Mouse (Mus musculus) forebrain, embryonic 10.5 days (tissue): ENCODE measurements around the gene Pde4b. TPM values are rescaled to one million over a fixed set of nuclear protein-coding genes. Genes with fewer than 3 reads are reported as not detected.

Experiments
- DNase-seq: peaks from one replicate; pipeline ENCODE4 v3.0.0-alpha.2; 2017; ENCODE audit warnings: low spot score; ENCODE audit errors: extremely low spot score
- H3K27ac ChIP-seq: fragments of 300-500 bp; sonication (generic); 2 replicates; pipeline ENCODE4 v1.5.1; 2016; ENCODE audit warnings: mild to moderate bottlenecking
- H3K27me3 ChIP-seq: fragments of 300-500 bp; sonication (generic); 2 replicates; pipeline ENCODE4 v1.6.1; 2016; ENCODE audit warnings: mild to moderate bottlenecking; ENCODE audit not compliant: poor library complexity, severe bottlenecking
- H3K36me3 ChIP-seq: fragments of 300-500 bp; sonication (generic); replicated peaks from 2 replicates; pipeline ENCODE4 v1.6.1; 2016; ENCODE audit warnings: mild to moderate bottlenecking, moderate library complexity
- H3K4me1 ChIP-seq: fragments of 300-500 bp; sonication (generic); 2 replicates; pipeline ENCODE4 v1.6.1; 2016
- H3K4me3 ChIP-seq: fragments of 300-500 bp; sonication (generic); 2 replicates; pipeline ENCODE4 v1.5.1; 2016; ENCODE audit warnings: mild to moderate bottlenecking, moderate library complexity
- H3K9me3 ChIP-seq: fragments of 300-500 bp; sonication (generic); 2 replicates; pipeline ENCODE4 v1.6.1; 2016; ENCODE audit warnings: mild to moderate bottlenecking, moderate library complexity
- WGBS: fragments of 180-500 bp; shearing (Covaris S2); methylation state at CpG from one replicate; pipeline ENCODE4 v1.1.7; 2016; 5-methylcytosine and 5-hydroxymethylcytosine counted together
- polyA plus RNA-seq: library from polyadenylated mRNA; unstranded; fragments of >200 nt; fragmentation: Nextera tagmentation; extraction: Ambion mirVana; gene quantifications from 2 replicates; pipeline ENCODE4 v1.2.1, GENCODE M21; 2016

Gene Pde4b
- polyA plus RNA-seq, 1 experiment from 2014 or later, result 6.3 TPM

DNA sequence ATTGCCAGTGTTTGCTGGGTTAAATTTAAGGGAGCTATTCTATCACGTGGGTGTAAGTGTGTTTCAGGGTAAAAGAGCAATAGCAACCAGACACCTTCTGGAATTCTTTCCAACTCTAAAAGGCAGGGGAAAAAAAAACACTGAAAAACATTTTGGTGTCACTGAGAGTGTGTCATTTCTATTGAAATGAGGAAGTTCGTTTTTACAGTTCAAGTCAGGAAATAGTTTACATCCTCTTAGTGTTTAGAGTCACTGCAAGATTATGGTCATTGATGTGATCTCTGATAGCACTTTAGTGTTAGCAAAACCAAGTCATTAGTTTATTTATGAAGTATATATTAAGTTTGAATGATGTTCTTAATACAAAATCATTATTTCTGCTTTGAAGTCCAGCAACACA is 559.7 kb downstream of the Pde4b start:
- no peak for DNase-seq
- Histone ChIP-seq H3K4me3 (no peak overlapping the region), H3K36me3 (no peaks in the 10 kb centered on the region), H3K9me3 (no peaks in the 10 kb centered on the region), H3K27me3 (no peaks in the 10 kb centered on the region), H3K27ac (no peak overlapping the region), H3K4me1 (no peaks in the 10 kb centered on the region)
- WGBS, result 86% methylated on average over 2 of the region's 2 CpGs

DNA sequence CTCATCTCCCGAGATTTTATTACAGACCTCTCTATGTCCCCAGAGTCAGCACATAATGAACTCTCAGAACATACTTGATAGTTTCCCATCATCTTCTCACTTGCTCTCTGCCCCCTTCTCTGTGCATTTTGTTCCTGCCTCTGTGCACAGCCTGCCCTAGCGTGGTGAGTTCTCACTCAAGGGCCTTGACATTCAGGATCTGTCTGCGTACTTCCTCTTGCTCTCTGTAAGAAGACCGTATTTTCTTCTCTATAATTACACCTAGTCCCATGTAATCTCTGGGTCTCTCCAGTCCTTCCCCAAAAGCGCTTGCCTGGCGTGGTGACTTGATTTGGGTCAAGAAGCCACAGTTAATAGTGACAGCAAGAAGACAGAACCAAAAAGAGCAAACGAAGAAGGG is 568.0 kb downstream of the Pde4b start:
- Histone ChIP-seq H3K4me1 (no peaks in the 10 kb centered on the region), H3K27me3 (no peaks in the 10 kb centered on the region), H3K9me3 (no peaks in the 10 kb centered on the region), H3K36me3 (no peaks in the 10 kb centered on the region), H3K4me3 (no peak overlapping the region), H3K27ac (no peak overlapping the region)
- 88% methylated on average over 7 of the region's 7 CpGs for whole genome bisulfite sequencing
- DNase-seq, result no peak

DNA sequence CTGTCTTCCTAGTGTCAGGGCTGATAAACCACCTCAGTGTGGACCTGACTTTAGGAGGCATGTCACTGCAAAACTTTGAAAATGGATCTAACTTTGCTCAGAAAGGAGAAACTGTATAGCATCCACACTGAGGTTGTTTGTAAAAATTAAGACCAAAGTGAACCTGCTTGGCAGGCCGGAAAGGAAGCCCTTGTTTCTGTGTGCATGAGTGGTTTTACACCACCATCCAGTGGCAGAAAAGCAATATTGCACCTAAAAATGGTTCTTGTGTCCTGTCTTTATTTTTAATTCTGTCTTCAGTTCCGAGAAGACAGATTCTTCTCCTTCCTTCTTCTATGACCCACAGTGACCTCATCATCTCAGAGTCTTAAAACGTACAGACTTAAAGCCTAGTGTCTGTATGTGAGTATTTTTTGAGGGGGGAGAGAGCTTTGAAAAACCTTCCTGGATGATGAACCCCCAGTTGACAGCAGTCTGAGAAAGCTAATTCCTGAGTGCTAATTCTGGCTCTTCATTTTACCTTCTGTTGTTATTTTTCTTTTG is 569.2 kb downstream of the Pde4b start:
- no peaks in the 10 kb centered on the region for H3K9me3 ChIP-seq
- WGBS, result 22% methylated on average over 3 of the region's 3 CpGs
- H3K4me1 ChIP-seq, result no peaks in the 10 kb centered on the region
- H3K4me3 ChIP-seq, result no peak overlapping the region
- no peak overlapping the region for H3K27ac ChIP-seq
- no peaks in the 10 kb centered on the region for H3K27me3 ChIP-seq
- peak; percentile 27 for DNase-seq
- no peaks in the 10 kb centered on the region for H3K36me3 ChIP-seq

Other genes with a start within 250 kb of the Pde4b start
- not detected in 2 replicates for gene B020004J07Rik, start 243.5 kb upstream of the Pde4b start, polyA plus RNA-seq
- gene C130073F10Rik, start 193.8 kb upstream of the Pde4b start, polyA plus RNA-seq, result not detected in 2 replicates
- not detected in 2 replicates for gene Gm12800, start 178.4 kb upstream of the Pde4b start, polyA plus RNA-seq
- not detected in 2 replicates for gene Gm12794, start 147.1 kb upstream of the Pde4b start, polyA plus RNA-seq
- gene Gm12790, start 106.5 kb upstream of the Pde4b start, polyA plus RNA-seq, result not detected in 2 replicates
- gene Gm12789, start 100.9 kb upstream of the Pde4b start, polyA plus RNA-seq, result not detected in 2 replicates